Mouse (Mus musculus) C2C12 (cell line): Measurements from ENCODE around the gene Cldn4. TPM values are rescaled to one million over a fixed set of nuclear protein-coding genes. Genes with fewer than 3 reads are reported as not detected.

ENCODE experiments used
- H3K27me3 ChIP-seq: one replicate; pipeline ENCODE4 v1.6.1; 2011; ENCODE audit not compliant: control insufficient read depth, insufficient read depth, insufficient read length
- H3K36me3 ChIP-seq: one replicate; pipeline ENCODE4 v1.6.1; 2011; ENCODE audit not compliant: control insufficient read depth, insufficient read depth
- H3K4me3 ChIP-seq: one replicate; pipeline ENCODE4 v1.5.1; 2011; ENCODE audit warnings: mild to moderate bottlenecking, control low read depth; ENCODE audit not compliant: poor library complexity, insufficient read depth, severe bottlenecking
- H3K79me2 ChIP-seq: one replicate; pipeline ENCODE4 v1.6.1; 2011; ENCODE audit not compliant: control insufficient read depth, insufficient read depth
- H3K79me3 ChIP-seq: one replicate; pipeline ENCODE4 v1.6.1; 2011; ENCODE audit warnings: low read depth, control low read depth
- H3ac ChIP-seq: one replicate; pipeline ENCODE3; 2011; ENCODE audit warnings: low read depth; ENCODE audit not compliant: control insufficient read depth, insufficient read length
- CEBPB ChIP-seq: IDR thresholded peaks from one replicate; pipeline ENCODE4 v1.6.1; 2011; ENCODE audit warnings: low read depth, mild to moderate bottlenecking, control low read depth, moderate library complexity
- CTCF ChIP-seq: IDR thresholded peaks from one replicate; pipeline ENCODE4 v1.5.1; 2011; ENCODE audit not compliant: control insufficient read depth, insufficient read depth, insufficient read length
- FOSL1 ChIP-seq: IDR thresholded peaks from one replicate; pipeline ENCODE4 v1.8.0; 2011; ENCODE audit warnings: mild to moderate bottlenecking, low read length; ENCODE audit not compliant: poor library complexity, insufficient read depth, severe bottlenecking
- MAX ChIP-seq: IDR thresholded peaks from one replicate; pipeline ENCODE4 v1.6.1; 2011; ENCODE audit warnings: mild to moderate bottlenecking, control low read depth
- MYOD1 ChIP-seq: IDR thresholded peaks from one replicate; pipeline ENCODE4 v1.6.1; 2011; ENCODE audit warnings: low read depth; ENCODE audit not compliant: control insufficient read depth, insufficient read length
- MYOG ChIP-seq: IDR thresholded peaks from one replicate; pipeline ENCODE4 v1.6.1; 2011; ENCODE audit not compliant: control insufficient read depth, insufficient read length; ENCODE audit errors: extremely low read depth
- USF1 ChIP-seq: IDR thresholded peaks from one replicate; pipeline ENCODE4 v1.6.1; 2011; ENCODE audit warnings: low read depth, mild to moderate bottlenecking, control low read depth, moderate library complexity
- polyA plus RNA-seq: library from polyadenylated mRNA; unstranded; fragments of >200 nt; fragmentation: generic; extraction: Trizol; gene quantifications from one replicate; pipeline ENCODE4 v1.2.1, GENCODE M21; 2012; ENCODE audit warnings: missing spikeins

The Cldn4 gene
- polyA plus RNA-seq, 1 experiment = 0.04 TPM

GRCm38 (mm10) chr5:134976164-134976563, 29.4 kb upstream of the Cldn4 start:
- Histone ChIP-seq H3K79me2 (no peaks in the 10 kb centered on the region), H3K36me3 (no peaks in the 10 kb centered on the region), H3ac (no peak overlapping the region), H3K27me3 (no peaks in the 10 kb centered on the region), H3K79me3 (no peaks in the 10 kb centered on the region), H3K4me3 (no peak overlapping the region)
- TF ChIP-seq FOSL1 (no peak), USF1 (no peak), CEBPB (no peak), MYOG (no peak), MAX (no peak), MYOD1 (no peak), CTCF (no peak)

- TF ChIP-seq MYOG = no peak
- TF ChIP-seq MYOD1 = no peak
- no peak for TF ChIP-seq CEBPB
- TF ChIP-seq MAX = no peak
- H3K79me2 ChIP-seq = no peaks in the 10 kb centered on the region
- no peak overlapping the region for H3ac ChIP-seq
- H3K4me3 ChIP-seq = no peak overlapping the region
- H3K36me3 ChIP-seq = no peaks in the 10 kb centered on the region
- H3K79me3 ChIP-seq = no peaks in the 10 kb centered on the region
- H3K27me3 ChIP-seq = no peaks in the 10 kb centered on the region
Measured at GRCm38 (mm10) chr5:134974921-134975320, 28.2 kb upstream of the Cldn4 start.

GRCm38 (mm10) chr5:134974294-134974693, 27.6 kb upstream of the Cldn4 start:
- Histone ChIP-seq H3K27me3 (no peaks in the 10 kb centered on the region), H3K79me3 (no peaks in the 10 kb centered on the region), H3K79me2 (no peaks in the 10 kb centered on the region), H3ac (no peak overlapping the region), H3K4me3 (no peak overlapping the region), H3K36me3 (no peaks in the 10 kb centered on the region)
- TF ChIP-seq USF1 (no peak), FOSL1 (no peak), MYOG (no peak), MAX (no peak), MYOD1 (no peak), CEBPB (no peak), CTCF (no peak)

- TF ChIP-seq USF1 (no peak), MYOG (no peak), CEBPB (no peak), CTCF (no peak), FOSL1 (no peak), MAX (no peak), MYOD1 (no peak)
- Histone ChIP-seq H3K27me3 (no peaks in the 10 kb centered on the region), H3K79me2 (no peaks in the 10 kb centered on the region), H3K36me3 (no peaks in the 10 kb centered on the region), H3ac (no peak overlapping the region), H3K79me3 (no peaks in the 10 kb centered on the region), H3K4me3 (no peak overlapping the region)
Measured at GRCm38 (mm10) chr5:134973526-134973925, 26.8 kb upstream of the Cldn4 start.

DNA sequence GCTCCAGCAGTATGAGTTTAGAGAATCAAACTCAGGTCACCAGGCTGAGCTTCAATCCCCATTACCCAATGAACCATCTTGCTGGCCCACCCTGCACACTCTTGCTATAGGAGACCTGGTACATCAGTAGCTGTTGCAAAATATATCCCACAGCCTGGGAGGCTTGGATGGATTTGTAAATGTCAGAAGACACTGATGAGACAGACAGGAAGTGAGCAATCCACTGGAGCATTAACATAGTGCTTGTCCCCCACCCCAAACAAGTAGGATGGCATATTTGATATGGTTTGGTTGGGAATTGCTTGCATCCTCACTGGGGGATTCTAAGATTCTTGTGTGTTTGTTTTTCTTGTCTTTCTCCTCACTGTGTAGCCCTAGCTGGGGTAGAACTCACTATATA, 26.3 kb upstream of the Cldn4 start:
- H3ac ChIP-seq = no peak overlapping the region
- no peaks in the 10 kb centered on the region for H3K27me3 ChIP-seq
- TF ChIP-seq CTCF = no peak
- H3K79me3 ChIP-seq = no peaks in the 10 kb centered on the region
- no peaks in the 10 kb centered on the region for H3K79me2 ChIP-seq
- H3K4me3 ChIP-seq = no peak overlapping the region
- no peaks in the 10 kb centered on the region for H3K36me3 ChIP-seq

DNA sequence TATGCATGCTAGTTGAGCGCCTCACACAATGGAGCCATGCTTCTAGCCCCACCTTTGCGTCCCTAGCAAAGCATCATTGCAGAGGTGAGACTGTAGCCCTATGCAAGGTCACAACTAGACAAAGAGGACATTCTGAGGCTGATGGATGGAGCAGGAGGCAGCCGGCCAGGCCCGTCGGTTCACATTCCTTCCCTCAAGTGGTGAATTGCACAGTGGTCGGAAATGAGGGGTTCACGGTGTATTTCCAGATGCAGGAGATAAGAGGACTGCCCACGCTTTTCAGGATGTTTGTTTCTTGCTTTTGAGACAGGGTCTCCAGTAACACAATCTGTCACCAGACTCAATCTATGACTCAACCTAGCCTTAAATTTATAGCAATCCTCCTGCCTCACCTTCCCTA, 23.9 kb upstream of the Cldn4 start:
- Histone ChIP-seq H3K79me2 (no peaks in the 10 kb centered on the region), H3ac (no peak overlapping the region), H3K79me3 (no peaks in the 10 kb centered on the region), H3K4me3 (no peak overlapping the region), H3K27me3 (peaks cover 6% of the 10 kb centered on the region), H3K36me3 (no peaks in the 10 kb centered on the region)
- TF ChIP-seq MAX = no peak
